Mouse (Mus musculus) NIH3T3 (cell line): ENCODE measurements at regions not wholly inside any gene's neighbourhood (a gene's known extent, or its start where the extent isn't known, plus 50 kb on each side); places are given as distances from the start of the nearest gene placed in this dataset.

Source experiments
- DNase-seq: peaks from one replicate; pipeline ENCODE4 v3.0.0-alpha.2; 2012; ENCODE audit warnings: low read depth

GRCm38 (mm10) chr3:130940302-130940867 is 169.9 kb upstream of the Lef1 start:
- peak; percentile 72 for DNase-seq

- DNase-seq = no peak
These were observed 173.3 kb upstream of the Lef1 start for GRCm38 (mm10) chr3:130936980-130937379.

- no peak for DNase-seq
These were observed 173.9 kb upstream of the Lef1 start for GRCm38 (mm10) chr3:130936336-130936735.

DNA sequence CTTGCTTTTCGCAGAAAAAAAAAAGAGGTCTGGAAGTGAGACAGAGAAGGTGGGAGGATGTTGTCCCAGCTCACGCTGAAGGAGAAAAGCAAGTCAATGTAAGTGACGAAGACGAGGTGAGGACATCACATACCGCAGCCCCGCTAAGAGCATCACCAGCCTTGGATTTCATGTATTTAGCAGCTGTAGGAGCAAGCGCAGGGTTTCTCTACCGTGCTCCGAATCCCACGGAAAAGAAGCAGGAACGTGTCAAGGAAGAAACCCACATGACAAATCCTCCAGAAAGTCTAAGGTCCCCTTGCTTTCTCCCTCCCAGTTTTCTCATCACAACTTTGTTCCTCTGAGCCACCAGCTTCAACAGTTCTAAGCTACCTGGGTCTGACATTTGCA is 174.3 kb upstream of the Lef1 start:
- DNase-seq = no peak

- DNase-seq = no peak
These were observed 174.9 kb upstream of the Lef1 start for GRCm38 (mm10) chr3:130935302-130935925.

- DNase-seq = no peak
These were observed 177.5 kb upstream of the Lef1 start for GRCm38 (mm10) chr3:130932723-130933122.

DNA sequence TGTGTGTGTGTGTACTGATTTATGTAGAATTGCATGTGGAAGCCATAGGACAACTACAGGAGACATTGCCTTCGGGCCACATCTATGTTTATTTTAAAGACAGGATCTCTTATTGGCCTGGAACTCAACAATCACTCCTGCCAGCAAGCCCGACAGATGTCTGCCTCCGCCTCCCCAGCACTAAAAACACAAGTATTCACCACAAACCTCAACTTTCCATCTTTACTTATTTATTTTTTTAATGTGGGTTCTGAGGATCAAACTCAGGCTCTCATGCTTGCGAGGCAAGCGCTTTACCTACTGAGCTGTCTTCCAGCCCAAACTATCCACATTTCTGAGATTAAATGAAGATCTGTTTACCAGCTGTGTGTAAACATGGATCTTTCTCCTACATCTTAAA is 178.0 kb upstream of the Lef1 start:
- no peak for DNase-seq

DNA sequence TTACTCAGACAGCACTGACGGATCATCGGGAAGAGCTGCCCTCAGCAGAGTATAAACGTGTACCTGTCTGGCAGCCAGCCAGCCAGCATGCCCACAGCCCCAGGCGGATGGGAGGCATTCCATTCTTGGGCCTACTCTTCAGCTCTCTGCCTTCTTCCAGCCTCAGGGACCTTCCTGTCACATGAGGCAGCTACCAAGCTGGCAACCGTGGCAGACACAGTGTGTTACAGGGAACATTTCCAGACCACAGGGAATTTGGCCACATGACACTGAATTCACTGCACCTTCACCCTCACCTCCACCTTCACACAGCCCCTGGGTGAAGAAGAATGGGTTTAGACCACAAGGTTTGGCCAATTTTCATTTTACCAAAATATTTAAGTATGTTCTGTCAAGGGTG is 185.3 kb upstream of the Lef1 start:
- DNase-seq = no peak

- DNase-seq = no peak
These were observed 186.7 kb upstream of the Lef1 start for GRCm38 (mm10) chr3:130923615-130923958.

DNA sequence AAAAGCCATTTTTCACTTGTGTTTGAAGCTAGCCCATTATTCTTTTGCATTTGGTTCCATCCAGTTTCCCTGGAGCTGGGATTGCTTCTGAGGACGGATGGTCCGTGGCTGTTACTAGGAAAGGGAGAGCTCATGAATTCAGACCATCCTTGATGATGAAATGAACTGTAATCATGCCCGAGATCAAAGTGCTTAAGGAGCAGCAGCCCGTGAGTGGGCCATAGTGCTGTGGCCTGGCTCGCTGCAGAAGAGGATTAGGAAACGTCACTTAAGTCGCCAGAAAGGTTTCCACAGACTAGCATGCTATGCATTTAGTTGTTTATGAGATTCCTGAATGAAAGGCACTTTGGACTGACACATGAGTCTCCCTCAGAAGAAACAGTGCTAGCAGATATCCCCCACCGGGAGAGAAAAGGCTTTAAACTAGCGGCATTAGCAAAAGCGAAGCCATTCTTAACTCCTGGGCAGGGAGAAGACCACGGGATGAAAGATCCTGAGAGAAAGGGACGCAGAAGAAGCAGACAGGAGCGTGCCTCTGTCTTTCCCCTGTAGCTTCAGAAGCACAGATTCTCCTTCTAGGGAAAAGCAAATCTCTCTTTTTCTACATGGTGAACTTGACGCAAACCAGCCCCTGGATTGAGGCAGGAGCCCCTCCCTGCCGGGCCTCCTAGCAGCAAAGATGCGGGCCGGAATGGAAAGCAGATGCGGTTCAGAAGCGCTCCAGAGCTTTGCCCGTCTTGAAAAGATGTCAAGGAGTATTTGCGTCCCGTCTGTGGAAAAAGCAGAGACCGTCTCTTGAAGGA is 187.3 kb upstream of the Lef1 start:
- DNase-seq = no peak

DNA sequence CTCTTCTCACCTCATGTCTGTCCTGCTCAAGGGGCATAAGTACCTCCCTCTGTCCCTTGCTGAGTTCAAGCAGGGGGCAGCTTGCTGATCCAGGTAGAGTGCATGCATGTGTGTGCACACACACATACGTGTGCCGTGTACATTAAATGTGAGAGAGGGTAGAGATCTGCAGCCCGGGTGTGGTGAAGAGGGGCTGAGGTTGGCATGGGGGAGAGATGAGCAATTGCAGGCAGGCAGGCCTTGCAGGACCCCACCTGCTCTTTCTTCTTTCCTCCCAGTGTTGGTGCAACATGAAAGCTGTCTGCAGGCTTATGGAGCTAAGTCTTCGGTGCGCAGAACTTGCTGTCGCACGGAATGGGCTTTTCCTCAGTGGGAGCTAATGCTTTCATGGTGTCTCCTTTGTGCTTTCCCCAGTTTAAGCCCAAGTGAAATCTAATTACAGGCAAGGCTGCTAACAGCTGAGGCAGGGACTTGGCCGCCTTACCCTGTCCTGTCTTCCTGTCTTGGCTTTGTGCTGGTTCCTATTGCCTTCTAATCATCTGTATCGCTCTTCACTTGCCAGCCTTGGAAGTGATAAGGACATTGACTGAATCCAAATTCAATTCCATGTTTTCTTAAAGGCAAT is 188.5 kb upstream of the Lef1 start:
- no peak for DNase-seq

DNA sequence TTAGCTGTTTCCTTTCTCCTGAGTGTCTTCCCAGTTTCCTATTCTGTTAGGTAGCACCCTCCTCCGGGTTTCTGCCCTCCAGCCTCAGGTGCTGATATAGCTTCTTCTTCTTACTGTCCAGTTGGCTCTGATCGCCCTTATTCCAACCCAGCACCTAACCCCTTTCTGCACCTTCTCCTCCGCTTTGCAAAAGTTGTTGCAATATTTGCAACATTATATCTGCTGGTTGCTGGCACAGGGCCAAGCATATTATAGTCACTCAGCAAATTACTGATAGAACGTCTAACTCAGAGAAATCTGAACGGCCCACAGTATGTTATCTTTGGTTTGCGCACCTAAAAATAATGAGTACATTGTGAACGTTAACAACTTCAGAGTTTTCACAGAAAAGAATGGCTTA is 183.6 kb upstream of the Rpl34 start:
- DNase-seq = peak; percentile 49

DNA sequence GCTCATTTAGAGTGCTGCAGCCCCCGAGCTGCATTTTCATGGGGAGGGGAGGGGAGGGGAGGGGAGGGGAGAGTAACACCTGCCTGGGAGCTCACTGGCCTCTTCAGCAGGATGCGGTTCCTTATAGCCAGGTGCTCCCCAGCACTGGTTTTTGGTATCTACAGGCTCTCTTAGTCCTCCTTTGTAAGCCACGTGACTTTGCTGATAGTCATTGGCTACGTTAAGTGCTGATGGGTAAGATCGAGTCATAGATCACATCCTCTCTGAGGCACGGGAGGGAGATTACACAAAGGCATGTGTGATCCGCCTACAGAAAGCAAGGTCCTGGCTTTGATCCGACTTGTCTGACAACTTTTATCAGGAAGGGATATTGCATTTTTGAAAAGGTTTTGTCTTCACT is 174.9 kb upstream of the Rpl34 start:
- no peak for DNase-seq

DNA sequence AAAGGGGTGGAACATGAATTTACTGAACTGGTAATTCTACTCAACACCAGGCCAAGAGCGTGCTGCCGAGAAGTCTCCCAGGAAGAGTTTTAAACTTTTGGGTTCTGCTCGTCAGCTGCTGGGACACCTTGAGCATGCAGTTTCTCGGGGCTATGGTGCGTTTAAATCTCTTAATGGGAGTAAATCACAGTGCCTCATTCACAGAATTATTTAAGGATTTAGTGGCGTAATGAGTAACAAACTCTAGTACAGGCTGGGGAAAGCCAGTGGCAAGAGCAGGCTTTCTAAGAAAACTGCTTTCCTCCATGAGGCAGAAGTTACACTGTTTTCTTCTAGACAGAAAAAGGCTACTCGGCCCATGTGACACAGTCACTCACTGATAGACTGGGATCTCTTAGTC is 173.1 kb upstream of the Rpl34 start:
- no peak for DNase-seq

DNA sequence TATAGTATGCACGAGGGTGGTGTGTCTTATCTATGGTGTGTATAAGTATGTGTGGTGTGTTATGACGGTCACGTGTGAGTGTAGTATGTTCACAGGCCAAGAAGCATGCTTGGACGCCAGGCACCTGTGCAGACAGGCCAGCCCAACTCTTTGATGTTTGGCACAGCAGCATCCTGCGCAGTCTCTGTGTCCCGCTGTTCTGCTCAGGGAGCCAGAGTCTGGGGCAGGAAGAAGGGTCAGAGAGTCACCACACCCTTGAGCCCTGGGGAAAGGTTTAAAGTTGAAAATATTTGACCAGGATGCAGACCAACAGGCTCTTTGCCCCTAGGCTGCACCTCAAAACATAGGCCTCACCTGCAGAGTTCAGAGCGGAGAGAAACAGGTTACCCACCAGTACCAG is 172.2 kb upstream of the Rpl34 start:
- no peak for DNase-seq

GRCm38 (mm10) chr3:130901343-130901742 is 171.1 kb upstream of the Rpl34 start:
- DNase-seq = no peak

DNA sequence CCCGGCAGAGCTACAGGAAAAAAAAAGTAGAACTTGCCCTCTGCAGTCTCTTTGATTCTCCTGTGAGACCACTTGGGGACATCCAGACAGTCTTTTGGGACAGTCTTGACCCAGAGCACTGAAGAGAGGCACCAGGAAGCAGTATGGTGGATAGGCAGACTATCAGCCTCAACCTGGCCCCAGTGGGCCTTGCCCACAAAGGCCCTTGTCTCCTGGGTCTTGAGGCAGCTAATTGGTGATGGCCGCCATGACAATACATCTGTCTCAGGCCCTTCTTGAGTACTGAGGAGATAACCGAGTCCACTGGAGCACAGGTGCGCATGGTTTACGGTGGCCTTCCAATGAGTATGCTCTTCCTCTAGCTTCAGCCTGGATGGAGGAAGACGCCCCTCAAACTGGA is 170.6 kb upstream of the Rpl34 start:
- no peak for DNase-seq

GRCm38 (mm10) chr3:130900054-130900840 is 170.0 kb upstream of the Rpl34 start:
- no peak for DNase-seq

DNA sequence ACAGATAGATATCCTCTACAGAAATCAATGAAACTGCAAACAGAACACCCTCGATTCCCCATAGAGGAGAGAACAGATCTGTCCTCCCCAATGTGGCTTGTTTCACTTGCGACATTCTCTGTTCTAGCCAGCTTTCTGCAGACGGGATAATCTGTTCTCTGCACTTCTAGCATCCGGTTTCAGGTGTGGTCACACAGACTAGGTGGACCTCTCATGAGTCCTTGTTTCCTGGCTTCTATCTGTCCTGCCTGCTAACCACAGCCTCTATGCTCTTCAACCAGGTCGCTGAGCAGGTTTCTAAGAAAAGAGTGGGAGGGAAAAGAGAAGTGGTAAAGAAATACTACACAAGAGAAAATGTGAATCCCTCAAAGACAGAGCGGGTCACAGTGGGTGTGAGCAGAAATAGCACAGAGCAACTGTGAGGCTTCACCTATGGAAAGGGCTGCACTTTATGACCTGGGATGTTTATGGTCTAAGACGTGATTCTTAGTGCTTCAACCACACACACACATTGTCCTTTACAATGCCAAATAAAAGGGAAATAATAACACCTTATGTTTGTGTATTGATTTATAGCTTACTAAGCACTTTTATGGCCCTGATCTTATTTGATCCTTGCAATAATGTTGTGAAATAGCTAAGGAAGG is 164.1 kb upstream of the Rpl34 start:
- DNase-seq = no peak

GRCm38 (mm10) chr3:130891310-130891709 is 161.1 kb upstream of the Rpl34 start:
- DNase-seq = peak; percentile 21

- no peak for DNase-seq
These were observed 158.4 kb upstream of the Rpl34 start for GRCm38 (mm10) chr3:130888587-130888986.
